Mouse (Mus musculus) retina, postnatal 1 day (tissue): ENCODE results near the gene Pigu.

Source experiments
- DNase-seq: peaks from one replicate; pipeline ENCODE4 v3.0.0-alpha.2; 2012

Gene Pigu

GRCm38 (mm10) chr2:155284647-155285046 lies 72.6 kb downstream of the Pigu start:
- no peak for DNase-seq

GRCm38 (mm10) chr2:155283793-155284192 lies 73.4 kb downstream of the Pigu start:
- no peak for DNase-seq

- DNase-seq = no peak
Measured at GRCm38 (mm10) chr2:155280116-155280515, 77.1 kb downstream of the Pigu start.

- DNase-seq = no peak
Measured at GRCm38 (mm10) chr2:155279163-155279562, 78.1 kb downstream of the Pigu start.

- no peak for DNase-seq
Measured at GRCm38 (mm10) chr2:155278361-155278760, 78.9 kb downstream of the Pigu start.

- no peak for DNase-seq
Measured at GRCm38 (mm10) chr2:155277721-155278120, 79.5 kb downstream of the Pigu start.

GRCm38 (mm10) chr2:155276621-155277175 lies 80.5 kb downstream of the Pigu start:
- DNase-seq = no peak

GRCm38 (mm10) chr2:155276195-155276594 lies 81.0 kb downstream of the Pigu start, which contains the start of gene Map1lc3a:
Map1lc3a (plus strand) TSS chr2:155276297.
- peak; percentile 97 for DNase-seq

- no peak for DNase-seq
Measured at GRCm38 (mm10) chr2:155273603-155274002, 83.6 kb downstream of the Pigu start.

- DNase-seq = no peak
Measured at GRCm38 (mm10) chr2:155272396-155273170, 84.6 kb downstream of the Pigu start.

- DNase-seq = peak; percentile 28
Measured at GRCm38 (mm10) chr2:155271957-155272356, 85.3 kb downstream of the Pigu start.

GRCm38 (mm10) chr2:155266896-155267295 lies 90.3 kb downstream of the Pigu start:
- DNase-seq = no peak

- no peak for DNase-seq
Measured at GRCm38 (mm10) chr2:155265526-155265925, 91.7 kb downstream of the Pigu start.

- DNase-seq = no peak
Measured at GRCm38 (mm10) chr2:155249588-155249987, 107.6 kb downstream of the Pigu start.

GRCm38 (mm10) chr2:155248718-155249117 lies 108.5 kb downstream of the Pigu start:
- DNase-seq = no peak

- DNase-seq = no peak
Measured at GRCm38 (mm10) chr2:155248206-155248605, 109.0 kb downstream of the Pigu start.

GRCm38 (mm10) chr2:155246231-155246630 lies 111.0 kb downstream of the Pigu start:
- no peak for DNase-seq

- DNase-seq = no peak
Measured at GRCm38 (mm10) chr2:155242296-155242855, 114.9 kb downstream of the Pigu start.

GRCm38 (mm10) chr2:155240915-155241314 lies 116.3 kb downstream of the Pigu start:
- DNase-seq = peak; percentile 12

- DNase-seq = no peak
Measured at GRCm38 (mm10) chr2:155237276-155237675, 120.0 kb downstream of the Pigu start.

GRCm38 (mm10) chr2:155236362-155236992 lies 120.8 kb downstream of the Pigu start, which contains the start of gene Dynlrb1:
Dynlrb1 (plus strand) TSS chr2:155236533.
- DNase-seq = peak; percentile 99

- DNase-seq = no peak
Measured at GRCm38 (mm10) chr2:155235746-155236361, 121.4 kb downstream of the Pigu start.
